In the genomic region with DNA sequence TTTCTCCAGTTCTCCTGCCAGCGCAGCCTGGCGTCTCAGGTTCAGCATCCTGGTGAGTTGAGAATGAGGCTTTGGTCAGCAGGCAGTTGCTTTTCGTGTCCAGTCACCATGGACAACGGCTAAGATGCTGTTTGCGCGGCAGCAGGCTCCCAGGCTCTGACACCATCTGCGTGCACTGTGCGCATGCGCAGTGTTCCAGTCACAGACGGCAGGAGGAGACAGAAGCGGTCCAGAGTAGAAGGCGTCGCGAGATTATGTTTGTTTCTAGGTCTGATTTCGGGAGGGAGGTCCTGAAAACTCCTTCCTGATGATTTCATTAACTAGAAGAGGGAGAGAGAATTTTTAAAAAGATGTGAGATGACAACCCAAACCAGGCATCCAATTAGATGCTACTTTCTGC, we compare ENCODE assay signal across 7 mouse cellular contexts.
A peak's percentile ranks its signal among the peaks of the same experiment; 100 is the strongest.
DNase-seq lines count a peak whose midpoint lies in the region; ATAC-seq lines count a peak whose summit lies in the region.

No protein-coding gene starts in this region.

- intact Hi-C loops in left cerebral cortex, postnatal 25 days (cut with DNase I): no loop called here

- ATAC-seq in megakaryocyte-erythroid progenitor cell, adult 5-6 weeks (replicated peaks; ENCODE audit: low FRiP score, low TSS enrichment, poor library complexity, severe bottlenecking): no peak

- peak; percentile 89 for DNase-seq in R1 (ENCODE audit: low read depth, low spot score)
- DNase-seq in brain, embryonic 18.5 days (ENCODE audit: low read depth, low spot score): peak; percentile 56
- peak; percentile 70 to 77 for DNase-seq in frontal cortex, postnatal 10 days (ENCODE audit: low spot score in 2 of 2)
- peak; percentile 74 to 87 for DNase-seq in left cerebral cortex, postnatal 25 days (ENCODE audit: low spot score in 2 of 2)
- no peak for DNase-seq in urinary bladder, postnatal 36 days (ENCODE audit: low spot score in 2 of 2)
- no peak for DNase-seq in spleen, postnatal 4 days (ENCODE audit: low spot score in 2 of 2)

Comparison
In these comparisons a context has a peak if more than half of its experiments do, and no peak if none do; other contexts are left out.
1. DNase-seq: peak in R1 (single experiment), brain, embryonic 18.5 days (single experiment), frontal cortex, postnatal 10 days (2 of 2) and left cerebral cortex, postnatal 25 days (2 of 2); none in urinary bladder, postnatal 36 days (0 of 2) and spleen, postnatal 4 days (0 of 2).